Mouse (Mus musculus): ENCODE data around the gene Bend7. TPM values are rescaled to one million over a fixed set of nuclear protein-coding genes. Genes with fewer than 3 reads are reported as not detected.

Gene Bend7
- polyA plus RNA-seq (2015; fragmentation: Nextera tagmentation; extraction: Ambion mirVana) = 4.7 and 4.9 TPM in 2 replicates

GRCm38 (mm10) chr2:4717769-4718661 is at the start of gene Bend7:
Gene Bend7, plus strand, starts transcription at chr2:4717831.
- Histone ChIP-seq H3K4me1 (0 out of 2 replicates have a peak, but pooled peaks cover 6% of the 10 kb centered on the region), H3K36me3 (no peaks in the 10 kb centered on the region), H3K27ac (peak within 1 kb of the TSS; percentile 73), H3K9ac (peak within 1 kb of the TSS; percentile 47), H3K4me3 (replicated peaks) (peak within 1 kb of the TSS; percentile 65), H3K27me3 (replicated peaks) (0 out of 2 replicates have a peak, but pooled peaks cover 4% of the 10 kb centered on the region), H3K4me2 (peak within 1 kb of the TSS; percentile 87), H3K9me3 (no peaks in the 10 kb centered on the region)
- WGBS = 2% methylated on average over 89 of the region's 124 CpGs
- peak; percentile 79 for ATAC-seq (ENCODE audit: insufficient read depth, low FRiP score, low read depth)

GRCm38 (mm10) chr2:4668626-4669025 is 49.0 kb upstream of the Bend7 start:
- H3K4me2 ChIP-seq = no peak overlapping the region
- no peak for ATAC-seq (ENCODE audit: insufficient read depth, low FRiP score, low read depth)
- H3K4me1 ChIP-seq = no peaks in the 10 kb centered on the region
- no peaks in the 10 kb centered on the region for H3K27me3 ChIP-seq (replicated peaks)
- no peak overlapping the region for H3K4me3 ChIP-seq (replicated peaks)
- no peaks in the 10 kb centered on the region for H3K36me3 ChIP-seq
- no peak overlapping the region for H3K9ac ChIP-seq
- H3K9me3 ChIP-seq = no peaks in the 10 kb centered on the region
- WGBS = 78% methylated on average over 2 of the region's 2 CpGs
- H3K27ac ChIP-seq = no peak overlapping the region

GRCm38 (mm10) chr2:4669701-4670100 is 47.9 kb upstream of the Bend7 start:
- H3K36me3 ChIP-seq = no peaks in the 10 kb centered on the region
- WGBS = 83% methylated on average over 8 of the region's 8 CpGs
- no peak overlapping the region for H3K4me3 ChIP-seq (replicated peaks)
- H3K4me1 ChIP-seq = no peaks in the 10 kb centered on the region
- H3K27ac ChIP-seq = no peak overlapping the region
- H3K9me3 ChIP-seq = no peaks in the 10 kb centered on the region
- no peak for ATAC-seq (ENCODE audit: insufficient read depth, low FRiP score, low read depth)
- no peak overlapping the region for H3K9ac ChIP-seq
- no peak overlapping the region for H3K4me2 ChIP-seq
- H3K27me3 ChIP-seq (replicated peaks) = no peaks in the 10 kb centered on the region

- ATAC-seq (ENCODE audit: insufficient read depth, low FRiP score, low read depth) = no peak
- Histone ChIP-seq H3K9me3 (no peaks in the 10 kb centered on the region), H3K9ac (no peak overlapping the region), H3K27me3 (replicated peaks) (no peaks in the 10 kb centered on the region), H3K36me3 (no peaks in the 10 kb centered on the region), H3K27ac (no peak overlapping the region), H3K4me3 (replicated peaks) (no peak overlapping the region), H3K4me2 (no peak overlapping the region), H3K4me1 (no peaks in the 10 kb centered on the region)
- WGBS = 83% methylated on average over 8 of the region's 8 CpGs
Measured at GRCm38 (mm10) chr2:4671636-4672035, 46.0 kb upstream of the Bend7 start.

- Histone ChIP-seq H3K27me3 (replicated peaks) (no peaks in the 10 kb centered on the region), H3K9ac (no peak overlapping the region), H3K4me2 (no peak overlapping the region), H3K4me3 (replicated peaks) (no peak overlapping the region), H3K9me3 (no peaks in the 10 kb centered on the region), H3K4me1 (no peaks in the 10 kb centered on the region), H3K27ac (no peak overlapping the region), H3K36me3 (no peaks in the 10 kb centered on the region)
- WGBS = 82% methylated on average over 3 of the region's 3 CpGs
- no peak for ATAC-seq (ENCODE audit: insufficient read depth, low FRiP score, low read depth)
Measured at GRCm38 (mm10) chr2:4679886-4680285, 37.7 kb upstream of the Bend7 start.

- Histone ChIP-seq H3K4me1 (no peaks in the 10 kb centered on the region), H3K27ac (no peak overlapping the region), H3K4me3 (replicated peaks) (no peak overlapping the region), H3K27me3 (replicated peaks) (no peaks in the 10 kb centered on the region), H3K4me2 (no peak overlapping the region), H3K36me3 (no peaks in the 10 kb centered on the region), H3K9me3 (no peaks in the 10 kb centered on the region), H3K9ac (no peak overlapping the region)
- no peak for ATAC-seq (ENCODE audit: insufficient read depth, low FRiP score, low read depth)
- WGBS = 51% methylated on average over 5 of the region's 5 CpGs
Measured at GRCm38 (mm10) chr2:4711262-4711661, 6.4 kb upstream of the Bend7 start.

GRCm38 (mm10) chr2:4717081-4717768 is 406 bp upstream of the Bend7 start:
- WGBS = 3% methylated on average over 44 of the region's 49 CpGs
- no peak overlapping the region; the same call in 1 of the 2 replicates for H3K27ac ChIP-seq
- H3K9ac ChIP-seq = peak overlapping the region; percentile 47; the same call in 1 of the 2 replicates

GRCm38 (mm10) chr2:4723088-4723487 is 5.5 kb downstream of the Bend7 start:
- ATAC-seq (ENCODE audit: insufficient read depth, low FRiP score, low read depth) = no peak
- 82% methylated on average over 8 of the region's 8 CpGs for WGBS

More at GRCm38 (mm10) chr2:4717081-4717768, 406 bp upstream of the Bend7 start:
- peak overlapping the region; percentile 87 for H3K4me2 ChIP-seq
- peak overlapping the region; percentile 65 for H3K4me3 ChIP-seq (replicated peaks)
- no peaks in the 10 kb centered on the region for H3K36me3 ChIP-seq
- 0 out of 2 replicates have a peak, but pooled peaks cover 4% of the 10 kb centered on the region for H3K27me3 ChIP-seq (replicated peaks)
- no peaks in the 10 kb centered on the region for H3K9me3 ChIP-seq
- 0 out of 2 replicates have a peak, but pooled peaks cover 6% of the 10 kb centered on the region for H3K4me1 ChIP-seq
- peak; percentile 65 for ATAC-seq (ENCODE audit: insufficient read depth, low FRiP score, low read depth)

GRCm38 (mm10) chr2:4730161-4730560 is 12.5 kb downstream of the Bend7 start:
- WGBS = 91% methylated on average over 4 of the region's 4 CpGs
- Histone ChIP-seq H3K4me2 (no peak overlapping the region), H3K27ac (no peak overlapping the region), H3K4me3 (replicated peaks) (no peak overlapping the region), H3K4me1 (no peaks in the 10 kb centered on the region), H3K27me3 (replicated peaks) (no peaks in the 10 kb centered on the region), H3K9me3 (no peaks in the 10 kb centered on the region), H3K36me3 (no peaks in the 10 kb centered on the region), H3K9ac (no peak overlapping the region)
- no peak for ATAC-seq (ENCODE audit: insufficient read depth, low FRiP score, low read depth)

More at GRCm38 (mm10) chr2:4723088-4723487, 5.5 kb downstream of the Bend7 start:
- no peak overlapping the region for H3K27ac ChIP-seq
- H3K4me2 ChIP-seq = no peak overlapping the region
- H3K27me3 ChIP-seq (replicated peaks) = no peaks in the 10 kb centered on the region
- no peak overlapping the region for H3K9ac ChIP-seq
- no peaks in the 10 kb centered on the region for H3K4me1 ChIP-seq
- H3K9me3 ChIP-seq = no peaks in the 10 kb centered on the region
- no peak overlapping the region for H3K4me3 ChIP-seq (replicated peaks)
- no peaks in the 10 kb centered on the region for H3K36me3 ChIP-seq

GRCm38 (mm10) chr2:4733971-4734370 is 16.3 kb downstream of the Bend7 start:
- Histone ChIP-seq H3K4me3 (replicated peaks) (no peak overlapping the region), H3K27me3 (replicated peaks) (no peaks in the 10 kb centered on the region), H3K27ac (no peak overlapping the region), H3K4me2 (no peak overlapping the region), H3K9ac (no peak overlapping the region), H3K9me3 (no peaks in the 10 kb centered on the region), H3K36me3 (no peaks in the 10 kb centered on the region), H3K4me1 (no peaks in the 10 kb centered on the region)
- ATAC-seq (ENCODE audit: insufficient read depth, low FRiP score, low read depth) = no peak
- 72% methylated on average over 1 of the region's 1 CpGs for whole genome bisulfite sequencing

- H3K36me3 ChIP-seq = no peaks in the 10 kb centered on the region
- H3K4me3 ChIP-seq (replicated peaks) = no peak overlapping the region
- no peaks in the 10 kb centered on the region for H3K9me3 ChIP-seq
- H3K27me3 ChIP-seq (replicated peaks) = no peaks in the 10 kb centered on the region
- H3K27ac ChIP-seq = no peak overlapping the region
- H3K9ac ChIP-seq = no peak overlapping the region
- no peaks in the 10 kb centered on the region for H3K4me1 ChIP-seq
- 61% methylated on average over 7 of the region's 7 CpGs for WGBS
- ATAC-seq (ENCODE audit: insufficient read depth, low FRiP score, low read depth) = no peak
- H3K4me2 ChIP-seq = no peak overlapping the region
Measured at GRCm38 (mm10) chr2:4736095-4736797, 18.6 kb downstream of the Bend7 start.
